Mouse (Mus musculus): Measurements from ENCODE around the gene Kcnj13. TPM values are rescaled to one million over a fixed set of nuclear protein-coding genes. Genes with fewer than 3 reads are reported as not detected.

Kcnj13 gene
- polyA plus RNA-seq (2017; shearing (Covaris generic)): under 1 TPM; 0.21 to 0.95 TPM

DNA sequence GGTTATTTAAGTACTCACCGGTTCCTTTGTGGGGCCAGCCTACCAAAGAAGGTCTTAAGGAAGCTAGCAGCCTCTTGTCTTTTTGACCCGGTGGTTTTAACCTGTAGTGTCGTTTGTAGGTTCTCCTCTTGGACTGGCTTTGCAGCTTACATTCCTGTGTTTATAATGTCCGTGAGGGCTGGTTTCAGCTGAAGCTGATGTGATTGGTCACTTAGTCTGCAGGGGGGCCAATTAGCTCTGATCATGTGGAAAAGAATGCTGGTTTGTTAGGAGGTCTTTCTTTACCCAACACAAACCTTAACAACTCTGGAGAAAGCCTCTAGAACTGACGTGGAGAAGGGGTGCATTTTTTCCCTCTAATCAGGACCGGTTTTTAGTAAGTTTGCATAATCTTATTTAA is at the start of gene Kcnj13:
Gene Kcnj13, minus strand, starts transcription at position 136 of the 400 bp plus-strand sequence.

Other genes starting within 250 kb of the Kcnj13 start
- under 1 TPM; 0.16 to 0.38 TPM for gene Ecel1, start 238.2 kb downstream of the Kcnj13 start, polyA plus RNA-seq (2017; shearing (Covaris generic))
- not detected for gene Prss56, start 211.4 kb downstream of the Kcnj13 start, polyA plus RNA-seq (2017; shearing (Covaris generic))
- gene Chrnd, start 204.1 kb downstream of the Kcnj13 start, polyA plus RNA-seq (2017; shearing (Covaris generic)): not detected
- not detected for gene Chrng, start 190.1 kb downstream of the Kcnj13 start, polyA plus RNA-seq (2017; shearing (Covaris generic))
- gene Eif4e2, start 180.8 kb downstream of the Kcnj13 start, polyA plus RNA-seq (2017; shearing (Covaris generic)): 100 to 1,000 TPM; 155 to 157 TPM
- gene Efhd1, start 130.4 kb downstream of the Kcnj13 start, polyA plus RNA-seq (2017; shearing (Covaris generic)): under 1 TPM in 1 of 2 experiments, not detected in 1; 0.21 TPM
- gene Gigyf2, start 67.7 kb downstream of the Kcnj13 start, polyA plus RNA-seq (2017; shearing (Covaris generic)): 10 to 100 TPM; 56.4 to 64.0 TPM
- not detected for gene Snorc, start 75.5 kb upstream of the Kcnj13 start, polyA plus RNA-seq (2017; shearing (Covaris generic))
- gene Neu2, start 115.2 kb upstream of the Kcnj13 start, polyA plus RNA-seq (2017; shearing (Covaris generic)): under 1 TPM in 1 of 2 experiments, not detected in 1; 0.22 TPM
- not detected for gene Ngef, start 179.1 kb upstream of the Kcnj13 start, polyA plus RNA-seq (2017; shearing (Covaris generic))
- 100 to 1,000 TPM; 117 to 196 TPM for gene Inpp5d, start 225.6 kb upstream of the Kcnj13 start, polyA plus RNA-seq (2017; shearing (Covaris generic))

All from activated CD4-positive, CD25-positive, alpha-beta regulatory T cell (primary cell).